Mouse (Mus musculus) lung, postnatal 0 days (tissue): ENCODE results near the gene Slc26a3. TPM values are rescaled to one million over a fixed set of nuclear protein-coding genes. Genes with fewer than 3 reads are reported as not detected.

ENCODE experiments used
- ATAC-seq: fragments of 200-750 bp; cut with Nextera tagmentation; 2 replicates; pipeline ENCODE4 v1.8.0; 2017; ENCODE audit warnings: moderate library complexity
- DNase-seq: peaks from one replicate; pipeline ENCODE4 v3.0.0-alpha.2; 2016; ENCODE audit warnings: low spot score
- H3K27ac ChIP-seq: fragments of 300-500 bp; sonication (generic); 2 replicates; pipeline ENCODE4 v1.5.1; 2014; ENCODE audit warnings: antibody characterized with exemption, mild to moderate bottlenecking, low read length, mixed read lengths
- H3K27me3 ChIP-seq: fragments of 300-500 bp; sonication (generic); replicated peaks from 2 replicates; pipeline ENCODE4 v1.6.1; 2014; ENCODE audit warnings: low read length, mixed read lengths; ENCODE audit not compliant: insufficient read depth
- H3K36me3 ChIP-seq: fragments of 300-500 bp; sonication (generic); 2 replicates; pipeline ENCODE4 v1.6.1; 2014; ENCODE audit warnings: low read length, mixed read lengths; ENCODE audit not compliant: insufficient read depth
- H3K4me1 ChIP-seq: fragments of 300-500 bp; sonication (generic); 2 replicates; pipeline ENCODE4 v1.6.1; 2014; ENCODE audit warnings: antibody characterized with exemption, low read depth, low read length, mixed read lengths; ENCODE audit not compliant: insufficient read depth
- H3K4me2 ChIP-seq: fragments of 300-500 bp; sonication (generic); replicated peaks from 2 replicates; pipeline ENCODE4 v1.6.1; 2014; ENCODE audit warnings: low read depth, mild to moderate bottlenecking, low read length, moderate library complexity, mixed read lengths
- H3K4me3 ChIP-seq: fragments of 300-500 bp; sonication (generic); 2 replicates; pipeline ENCODE4 v1.5.1; 2014; ENCODE audit warnings: low read depth, low read length
- H3K9ac ChIP-seq: fragments of 300-500 bp; sonication (generic); replicated peaks from 2 replicates; pipeline ENCODE4 v1.6.1; 2014; ENCODE audit warnings: low read depth, mild to moderate bottlenecking
- H3K9me3 ChIP-seq: fragments of 300-500 bp; sonication (generic); 2 replicates; pipeline ENCODE4 v1.6.1; 2016; ENCODE audit warnings: low read length, mixed read lengths
- CTCF ChIP-seq: IDR thresholded peaks from 2 replicates; pipeline ENCODE4 v1.5.1; 2016; ENCODE audit warnings: antibody characterized with exemption, mild to moderate bottlenecking
- EP300 ChIP-seq: IDR thresholded peaks from 2 replicates; pipeline ENCODE4 v1.6.1; 2016; ENCODE audit warnings: antibody characterized with exemption, mild to moderate bottlenecking, control low read depth
- WGBS: fragments of 180-500 bp; shearing (Covaris S2); extraction: QIAGEN DNeasy Blood & Tissue Kit; methylation state at CpG from one replicate; pipeline ENCODE4 v1.1.7; 2014; 5-methylcytosine and 5-hydroxymethylcytosine counted together
- polyA plus RNA-seq: library from polyadenylated mRNA; unstranded; fragments of >200 nt; fragmentation: Nextera tagmentation; extraction: Ambion mirVana; gene quantifications from 2 replicates; pipeline ENCODE4 v1.2.1, GENCODE M21; 2015

Gene Slc26a3
- polyA plus RNA-seq, 1 experiment from 2014 or later, result not detected

GRCm38 (mm10) chr12:31521371-31521770 lies 130.7 kb downstream of the Slc26a3 start:
- TF ChIP-seq EP300, result no peak
- TF ChIP-seq CTCF, result no peak
- no peaks in the 10 kb centered on the region for H3K27me3 ChIP-seq
- ATAC-seq (no peak), DNase-seq (peak; percentile 21)
- WGBS, result 55% methylated on average over 3 of the region's 3 CpGs
- H3K9me3 ChIP-seq, result no peaks in the 10 kb centered on the region
- no peak overlapping the region for H3K27ac ChIP-seq
- H3K36me3 ChIP-seq, result no peaks in the 10 kb centered on the region
- no peak overlapping the region for H3K4me2 ChIP-seq
- no peaks in the 10 kb centered on the region for H3K4me1 ChIP-seq
- H3K4me3 ChIP-seq, result no peak overlapping the region
- no peak overlapping the region for H3K9ac ChIP-seq

Other genes starting within 250 kb of the Slc26a3 start
- not detected in 2 replicates for gene Gm6993, start 150.1 kb upstream of the Slc26a3 start, polyA plus RNA-seq
- gene Lamb1, start 125.6 kb upstream of the Slc26a3 start, polyA plus RNA-seq, result 54.8 and 56.0 TPM in 2 replicates
- gene Dld, start 39.4 kb upstream of the Slc26a3 start, polyA plus RNA-seq, result 71.4 and 75.2 TPM in 2 replicates
- 7.2 and 9.0 TPM in 2 replicates for gene Cbll1, start 108.7 kb downstream of the Slc26a3 start, polyA plus RNA-seq
- gene Slc26a4, start 169.1 kb downstream of the Slc26a3 start, polyA plus RNA-seq, result 0.54 TPM in 1 of 2 replicates, not detected in the other
- gene Bcap29, start 243.8 kb downstream of the Slc26a3 start, polyA plus RNA-seq, result 30.1 and 30.3 TPM in 2 replicates